Mouse (Mus musculus) left cerebral cortex, adult 18-20 months (tissue): ENCODE data around the gene Atp1a1. TPM values are rescaled to one million over a fixed set of nuclear protein-coding genes. Genes with fewer than 3 reads are reported as not detected.

Source experiments
- DNase-seq, 2 experiments: peaks; one replicate each; pipeline ENCODE4 v3.0.0; 2021 to 2022; ENCODE audit warnings: low spot score in 2 of 2, mixed read lengths in 1 of 2
- total RNA-seq, 2 experiments: library from RNA; stranded (reverse); gene quantifications; 2 replicates each; pipeline ENCODE4 v1.2.3; 2021

The Atp1a1 gene
- total RNA-seq, 2 experiments from 2014 or later = 1,009 to 1,025 TPM

DNA sequence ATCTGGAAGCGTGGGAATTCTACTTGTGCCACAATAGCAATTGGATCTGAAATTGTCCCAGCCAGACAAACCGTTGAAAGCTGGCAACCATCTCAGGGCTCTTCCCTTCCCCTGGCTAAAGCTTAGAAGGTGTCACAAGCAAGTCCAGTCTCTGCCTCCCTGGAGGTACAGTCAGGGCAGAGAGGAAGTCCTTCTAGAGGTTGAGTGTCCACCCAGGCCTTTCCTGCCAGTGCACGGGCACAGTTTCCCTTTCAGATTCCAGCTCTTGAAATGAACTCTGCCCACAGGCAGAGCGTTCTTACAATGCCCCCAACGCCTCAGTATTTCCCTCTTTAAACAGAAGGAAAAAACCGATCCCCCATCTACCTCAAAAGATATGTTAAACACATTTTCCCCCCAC, 11.4 kb upstream of the Atp1a1 start:
- DNase-seq = no peak

DNA sequence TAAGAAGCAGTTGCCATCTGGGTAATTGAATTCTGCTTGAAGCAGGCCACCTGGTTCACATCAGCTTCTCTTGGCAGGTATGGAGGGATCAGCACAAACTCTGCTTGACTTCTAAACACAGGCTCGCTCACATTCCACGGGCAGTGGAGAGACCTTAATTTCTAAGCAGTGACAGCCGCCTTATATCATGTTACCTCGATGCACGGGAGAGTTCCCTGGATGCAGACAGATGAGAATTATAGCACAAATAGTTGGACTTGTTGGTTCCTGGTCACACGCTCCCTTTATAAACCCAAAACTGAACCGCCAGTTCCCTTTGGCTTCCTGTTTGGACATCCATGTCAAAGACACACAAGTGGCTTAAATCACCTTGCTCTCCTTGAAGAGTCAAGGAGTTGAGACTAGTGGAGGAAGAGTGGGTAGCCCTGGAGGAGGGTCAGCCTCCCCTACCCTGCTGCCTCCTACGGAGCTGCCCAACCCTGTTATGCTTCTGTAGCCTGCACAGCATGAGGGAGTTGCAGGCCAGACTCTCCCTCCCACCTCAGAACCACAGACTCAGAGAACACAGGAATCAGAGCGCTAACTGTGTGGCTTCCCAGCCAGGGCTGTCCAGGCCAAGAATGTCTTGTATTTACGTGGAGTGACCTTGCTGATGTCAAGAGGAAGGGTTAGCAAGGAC, 7.5 kb upstream of the Atp1a1 start:
- DNase-seq = no peak

DNA sequence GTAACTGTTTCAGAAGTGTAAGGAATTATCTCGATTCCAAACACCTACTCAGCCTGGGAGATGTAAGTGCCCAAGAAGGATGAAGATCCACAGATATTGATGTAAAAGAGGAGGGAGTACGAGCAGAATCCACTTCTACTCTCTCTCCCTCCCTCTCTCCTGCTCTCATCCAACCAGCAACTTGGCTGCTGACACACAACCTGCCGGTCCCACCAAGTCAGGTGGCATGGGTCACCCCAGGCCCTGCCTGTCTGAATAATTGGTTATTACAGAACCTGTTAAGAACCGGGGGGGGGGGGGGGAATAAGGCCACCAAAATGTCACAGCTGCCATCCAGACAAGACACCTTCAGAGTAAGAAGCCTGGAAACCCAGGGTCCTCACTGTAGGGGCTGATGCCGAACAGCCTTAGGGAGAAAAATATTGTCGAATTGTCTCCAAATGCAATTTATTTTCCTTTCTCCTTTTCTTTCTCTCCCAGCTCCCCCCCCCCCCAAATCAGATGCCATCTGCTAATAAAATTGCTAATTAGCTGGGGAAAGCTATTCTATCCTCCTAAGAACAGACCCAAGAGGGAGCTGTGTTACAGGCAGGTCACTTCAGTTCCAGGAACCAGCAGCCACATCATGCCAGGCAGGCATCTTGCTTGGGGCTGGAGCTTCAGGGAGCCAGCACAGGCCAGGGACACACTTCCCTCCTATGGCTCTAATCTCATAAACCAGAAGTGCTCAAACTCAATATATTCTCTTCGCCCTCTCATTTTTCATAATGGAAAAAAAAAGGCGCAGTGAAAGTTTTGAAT, 6.7 kb upstream of the Atp1a1 start:
- DNase-seq = no peak

DNA sequence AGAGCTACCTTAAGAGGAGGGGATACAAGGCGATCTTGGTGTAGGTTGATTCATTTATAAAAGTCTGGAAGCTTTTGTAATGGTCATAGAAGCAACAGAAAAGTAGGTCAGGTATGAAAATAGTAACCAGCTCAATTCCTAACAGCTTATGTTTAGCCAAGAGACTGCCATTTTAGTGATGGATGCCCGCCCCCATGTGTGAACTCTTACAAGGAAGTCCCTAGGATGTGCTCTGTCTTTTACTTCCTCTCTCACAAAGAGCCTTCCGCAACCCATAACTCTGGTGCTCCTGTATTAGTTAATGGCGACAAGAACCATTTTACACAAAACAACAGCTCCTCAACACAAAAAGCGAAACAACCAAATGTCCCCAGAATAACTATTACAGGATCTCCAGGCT, 4.8 kb upstream of the Atp1a1 start:
- DNase-seq = no peak

DNA sequence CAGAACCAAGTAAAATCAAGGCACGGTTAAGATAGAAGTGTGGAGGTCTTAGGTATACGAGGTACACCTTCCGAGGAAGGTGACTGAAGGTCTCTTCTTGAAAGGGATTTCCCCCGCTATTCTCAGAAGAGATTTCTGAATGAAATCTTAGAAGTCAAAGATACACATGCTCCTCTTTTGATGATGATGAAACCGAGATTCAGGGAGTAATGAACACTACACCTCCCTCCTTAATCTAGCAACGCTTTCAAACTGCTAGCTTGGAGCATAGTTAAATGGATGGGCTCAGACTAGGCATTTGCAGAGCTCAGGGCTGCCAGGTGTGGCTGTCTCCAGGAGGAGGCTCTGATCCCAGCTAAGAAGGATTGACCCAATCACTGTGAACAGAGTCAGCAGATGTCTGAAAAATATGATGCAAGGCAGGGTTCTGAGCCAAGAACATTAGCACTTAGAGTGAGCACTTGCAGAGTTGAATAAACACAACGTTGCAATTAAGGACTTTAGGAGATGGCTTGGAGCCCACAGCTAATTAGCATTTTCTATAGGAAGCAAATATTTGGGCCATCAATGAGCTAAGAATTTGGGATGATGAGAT, 2.5 kb upstream of the Atp1a1 start:
- no peak for DNase-seq

DNA sequence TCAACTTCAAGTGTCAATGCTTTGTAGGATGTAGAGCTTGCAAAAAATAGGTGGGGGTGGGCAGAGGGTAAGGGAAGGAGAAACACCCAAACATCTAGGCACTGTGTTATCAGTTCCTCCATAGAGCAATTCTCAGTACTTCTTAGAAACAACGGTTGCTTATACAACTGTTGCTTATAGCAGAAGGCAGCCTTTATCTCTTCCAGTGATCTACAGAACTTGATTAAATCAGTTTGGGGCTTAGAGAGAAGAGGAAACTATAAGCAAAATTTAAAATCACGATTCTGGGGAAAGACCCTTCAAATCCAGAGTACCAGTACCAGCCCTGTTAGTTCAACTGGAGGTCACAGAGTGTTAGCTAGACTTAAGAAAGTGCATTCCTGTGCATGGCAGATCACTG, 1.2 kb upstream of the Atp1a1 start:
- DNase-seq = no peak

DNA sequence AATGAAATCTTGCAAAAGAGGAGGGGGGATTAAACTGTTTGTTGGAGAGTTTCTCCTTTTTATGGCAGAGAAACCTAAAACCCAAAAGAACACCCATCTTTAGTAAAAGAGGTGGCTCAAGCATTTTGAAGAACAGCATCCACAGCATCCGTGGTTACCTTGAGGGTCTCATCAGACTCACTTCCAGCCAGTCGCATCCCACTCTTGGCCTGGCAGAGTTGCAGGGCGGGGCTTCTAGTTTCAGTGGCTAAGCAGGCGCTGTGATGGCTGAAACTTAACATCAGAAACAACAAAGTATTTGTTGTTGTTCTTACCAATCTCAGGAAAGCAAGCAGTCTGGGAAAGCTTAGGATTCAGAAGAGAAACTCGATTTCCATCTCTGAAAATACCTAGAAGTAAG, 807 bp upstream of the Atp1a1 start:
- DNase-seq = no peak

DNA sequence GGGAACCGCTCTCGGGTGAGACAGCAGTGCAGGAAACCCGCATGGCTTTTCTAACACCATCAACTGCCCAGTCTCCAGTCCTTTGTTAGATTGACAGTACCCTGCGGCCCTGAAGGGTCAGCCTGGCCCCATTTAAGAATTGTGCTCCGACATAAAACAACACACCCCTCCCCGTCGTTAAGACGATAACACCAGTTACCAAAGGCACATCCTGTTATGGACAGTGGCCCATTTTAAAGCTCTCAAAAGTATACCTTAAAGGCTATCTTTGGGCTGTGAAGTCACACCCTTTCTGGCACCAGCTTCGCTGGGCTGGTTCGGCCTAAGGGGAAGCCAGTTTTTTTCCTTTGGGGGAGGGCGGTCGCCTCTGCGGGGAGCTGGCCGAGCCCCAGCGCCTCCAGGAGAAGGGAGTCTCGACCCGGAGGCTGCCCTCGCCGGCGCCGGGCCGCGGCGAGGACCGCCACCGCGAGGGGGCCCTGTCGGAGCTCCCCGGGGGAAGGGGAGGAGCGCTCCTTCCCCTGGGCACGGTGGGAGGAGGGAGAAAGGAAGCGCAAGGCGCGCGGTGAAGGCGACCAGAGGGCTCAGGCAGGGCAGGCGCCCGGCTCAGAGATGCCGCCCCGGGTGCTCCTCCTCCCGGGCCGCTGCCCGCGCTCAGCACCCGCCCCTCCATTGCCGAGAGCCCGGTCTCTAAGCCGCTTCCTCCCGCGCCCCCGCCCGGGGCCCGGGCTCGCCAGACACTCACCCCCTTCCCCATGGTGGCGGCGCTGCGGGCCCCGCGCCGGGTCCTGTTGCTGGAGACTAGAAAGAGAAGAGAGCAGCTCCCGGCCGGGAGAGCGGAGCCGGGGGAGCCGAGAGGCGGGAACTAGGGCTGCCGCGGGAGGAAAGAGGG, 579 bp downstream of the Atp1a1 start:
- peak; percentile 58 to 61 for DNase-seq

DNA sequence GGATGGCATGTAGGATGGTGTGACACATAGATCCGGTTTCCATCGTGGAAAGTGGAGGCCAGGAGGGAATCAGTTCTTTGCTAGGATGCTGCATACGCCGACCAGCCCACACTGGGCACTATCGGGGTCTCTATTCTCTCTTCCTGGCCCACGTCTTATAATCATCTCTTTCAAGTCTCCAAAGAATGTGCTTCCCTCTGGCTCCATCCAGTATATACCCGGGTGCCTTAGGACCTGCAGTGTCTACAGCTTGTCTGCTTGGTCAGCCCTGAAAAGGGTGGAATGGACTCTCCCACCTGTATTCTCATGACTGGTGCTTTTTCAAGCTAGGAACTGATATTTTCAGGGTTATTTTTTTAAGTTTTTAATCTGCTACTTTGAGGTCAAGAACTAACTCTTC, 1.3 kb downstream of the Atp1a1 start:
- no peak for DNase-seq

DNA sequence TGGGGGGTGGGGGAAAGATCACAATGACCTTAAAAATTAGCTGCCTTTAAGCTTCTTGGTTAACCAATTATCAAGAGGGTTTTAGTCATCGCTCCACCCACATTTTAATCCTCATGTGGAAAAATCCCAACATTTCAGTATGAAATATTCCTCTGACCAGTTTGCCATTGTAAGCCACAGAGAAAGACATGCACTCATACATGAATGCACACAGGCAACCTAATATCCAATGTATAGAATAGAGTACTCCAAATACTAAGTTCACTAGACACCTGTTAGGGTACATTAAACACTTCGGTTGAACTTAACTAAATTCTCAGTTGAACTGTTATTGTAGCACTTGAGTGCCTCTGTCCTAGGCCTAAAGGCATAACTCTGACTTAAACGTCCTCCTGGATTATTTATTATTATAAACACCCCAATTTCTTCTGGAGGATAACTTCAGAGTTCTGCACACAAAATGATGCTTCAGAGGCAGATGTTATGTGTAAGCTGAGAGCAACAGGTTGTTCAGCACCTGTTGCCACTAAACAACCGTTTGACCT, 1.9 kb downstream of the Atp1a1 start:
- DNase-seq = no peak

DNA sequence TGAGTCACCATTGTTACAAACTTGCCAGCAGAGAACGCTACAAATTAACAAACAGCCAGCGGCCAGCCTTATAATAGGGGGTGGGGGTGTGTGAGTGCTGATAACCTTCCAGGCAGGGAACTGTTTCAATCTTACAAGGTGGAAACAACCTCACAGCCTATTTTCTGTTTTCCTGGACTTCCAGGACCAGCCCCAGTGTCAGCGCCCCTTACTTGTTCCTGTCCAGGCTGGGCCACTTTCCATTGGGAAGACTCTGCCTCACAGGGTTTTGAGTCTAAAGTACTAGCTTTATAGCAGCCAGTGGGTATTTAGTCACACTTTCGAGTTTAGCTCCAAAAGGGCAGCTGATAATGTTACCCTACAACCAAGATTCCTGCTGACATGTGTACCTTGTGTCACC, 2.8 kb downstream of the Atp1a1 start:
- DNase-seq = no peak

DNA sequence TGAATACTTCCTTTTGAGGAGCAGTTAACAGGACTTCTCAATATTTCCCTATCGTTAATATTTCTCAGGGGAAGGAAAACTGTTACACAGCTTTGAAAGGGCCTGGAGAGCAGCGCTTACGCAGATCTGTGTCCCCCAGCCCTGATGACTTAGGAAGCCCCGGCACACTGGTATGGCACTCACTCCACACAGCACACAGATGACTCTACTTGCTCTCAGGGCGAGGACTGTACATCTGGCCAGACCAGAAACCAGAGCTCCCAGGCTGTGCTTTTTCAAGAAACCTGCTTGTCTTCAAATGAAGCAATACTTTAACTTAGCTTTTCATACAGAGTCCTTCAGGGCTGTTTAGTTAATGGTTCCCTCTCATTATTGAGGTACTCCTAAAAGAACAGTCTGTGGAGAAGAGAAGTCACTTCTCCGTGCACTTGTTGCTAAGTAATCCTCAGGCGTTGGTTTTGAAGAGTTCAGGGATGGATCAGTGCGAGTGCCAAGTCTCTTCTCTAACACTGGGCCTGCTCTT, 3.4 kb downstream of the Atp1a1 start:
- no peak for DNase-seq

DNA sequence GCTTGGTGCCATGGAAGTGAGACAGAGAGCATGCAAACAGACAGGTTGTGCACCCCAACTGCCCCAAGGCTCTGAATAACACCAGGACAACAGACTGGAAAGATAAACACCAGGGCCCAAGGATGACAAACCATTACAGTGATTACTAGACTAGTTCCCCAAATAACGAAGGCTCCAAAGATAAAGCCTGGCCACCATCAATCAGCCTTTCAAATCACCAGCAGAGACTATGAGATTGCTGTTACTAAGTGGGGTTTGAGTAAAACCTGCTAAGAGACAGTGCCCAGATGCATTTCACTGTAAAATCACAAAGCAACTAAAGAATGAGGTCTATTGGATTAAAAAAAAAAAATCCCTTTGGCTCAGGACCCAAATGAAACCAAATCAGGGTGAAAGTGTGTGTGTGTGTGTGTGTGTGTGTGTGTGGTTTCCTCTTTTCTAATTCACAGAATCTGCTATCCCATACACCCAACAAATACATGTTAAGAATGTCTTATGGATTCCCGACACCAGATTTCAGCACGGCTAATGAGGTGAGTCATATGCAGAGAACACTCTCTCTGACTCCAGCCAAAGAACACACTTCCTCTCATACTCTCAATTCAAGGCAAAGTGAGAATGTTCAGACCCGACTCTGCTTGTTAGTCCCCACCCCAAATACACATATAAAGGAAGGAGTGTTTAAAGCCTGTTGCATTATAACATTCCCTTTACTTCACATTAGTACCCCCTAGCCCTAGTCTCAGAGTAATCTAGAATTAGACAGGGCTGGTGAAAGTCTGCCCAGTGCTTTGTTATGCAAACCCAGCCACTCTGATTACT, 4.4 kb downstream of the Atp1a1 start:
- DNase-seq = no peak

DNA sequence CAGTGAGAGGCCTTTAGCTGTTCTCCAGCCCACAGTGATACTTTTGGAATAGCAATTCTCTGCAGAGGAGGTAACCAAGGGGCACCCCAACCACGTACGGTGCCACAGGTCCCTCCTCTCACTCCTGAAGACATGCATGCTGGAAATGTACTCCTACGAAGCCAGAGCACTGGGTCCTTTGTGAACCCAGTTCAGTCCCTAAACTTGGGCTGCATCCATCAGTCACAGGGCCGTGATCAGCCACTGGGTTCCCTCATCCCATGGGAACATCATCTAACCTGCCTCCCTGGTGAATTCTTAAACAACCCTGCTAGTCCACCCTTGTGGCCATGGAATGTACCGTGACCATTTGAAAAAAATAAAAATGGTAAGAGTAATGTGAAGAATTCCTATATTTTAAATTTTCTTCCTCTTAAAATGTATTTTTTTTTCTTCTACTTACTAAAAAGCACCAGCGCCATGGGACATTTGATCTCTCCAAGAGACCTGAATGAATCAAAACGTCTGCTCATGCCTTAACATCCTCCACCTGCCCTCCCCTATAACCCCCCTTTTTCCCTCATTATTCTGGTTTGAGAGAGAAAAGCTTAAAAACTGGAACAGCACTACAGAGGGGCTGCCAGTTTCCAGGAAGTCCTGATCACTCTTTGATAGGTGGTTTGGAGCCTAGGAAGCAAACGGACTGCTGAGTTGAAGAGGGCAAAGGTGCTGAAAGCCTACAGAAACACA, 5.1 kb downstream of the Atp1a1 start:
- no peak for DNase-seq

DNA sequence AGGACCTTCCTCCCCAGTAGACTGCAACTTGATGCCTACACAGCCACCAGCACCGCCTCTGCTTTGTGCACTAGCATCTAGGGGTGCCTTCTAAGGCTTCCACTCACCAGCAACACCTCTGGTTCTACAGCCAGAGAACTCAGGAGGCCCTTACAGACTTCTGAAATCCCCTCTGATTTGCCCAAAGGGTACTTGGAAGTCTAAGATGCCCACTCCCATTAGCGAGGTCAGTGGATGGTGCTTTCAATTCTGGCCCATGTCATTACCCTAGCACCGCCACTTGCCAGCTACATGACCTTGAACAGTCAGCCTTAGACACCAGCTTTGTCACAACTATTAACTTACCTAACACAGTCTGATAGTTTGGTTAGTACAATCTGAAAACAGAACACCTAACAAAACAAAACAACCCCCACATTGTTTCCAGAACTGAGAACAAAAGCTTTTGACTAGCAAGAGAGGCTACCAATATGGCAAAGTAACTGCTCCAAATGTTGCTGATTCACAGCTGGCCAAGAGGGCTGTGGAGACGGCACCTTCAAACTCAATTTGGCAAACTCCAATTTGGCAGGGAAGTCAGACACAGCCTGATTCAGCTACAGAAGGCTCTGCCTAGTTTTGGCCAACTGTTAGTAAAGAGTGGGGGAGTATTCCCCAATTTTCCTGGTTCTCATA, 6.1 kb downstream of the Atp1a1 start:
- no peak for DNase-seq

DNA sequence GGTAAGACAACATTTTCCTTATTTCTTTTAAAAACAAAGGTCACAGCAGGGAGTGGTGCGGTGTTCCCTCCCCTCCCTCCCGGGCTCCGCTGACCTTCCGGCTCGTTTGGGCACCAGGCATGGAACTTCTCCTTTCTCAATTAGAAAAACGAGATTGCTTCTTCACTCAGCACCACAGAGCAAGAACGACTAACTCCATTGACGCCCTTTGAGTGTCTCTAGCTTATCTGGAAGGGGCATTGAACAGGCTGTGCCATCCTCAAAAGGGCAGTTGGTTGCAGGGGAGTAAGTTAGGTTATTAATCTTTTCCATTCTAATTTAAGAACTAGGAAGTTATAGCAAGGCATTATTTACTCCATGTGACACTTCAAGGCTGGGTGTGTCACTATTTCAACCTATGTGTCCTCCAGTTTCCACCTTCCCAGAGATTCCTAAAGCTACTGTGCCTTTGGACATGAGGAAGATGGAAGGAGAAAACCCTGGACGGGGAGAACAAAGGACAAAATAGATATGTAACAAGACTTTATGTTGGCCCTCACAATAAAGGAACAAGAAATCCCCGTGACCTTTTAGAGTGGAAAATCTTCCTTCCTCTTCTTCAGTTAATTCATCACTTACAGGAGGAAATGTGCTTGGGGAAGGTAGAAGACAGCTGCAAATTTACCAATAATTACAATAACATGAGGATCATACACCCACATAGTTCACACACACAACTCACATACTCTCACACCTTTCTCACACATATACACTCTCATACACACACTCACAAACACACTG, 7.0 kb downstream of the Atp1a1 start:
- DNase-seq = no peak

DNA sequence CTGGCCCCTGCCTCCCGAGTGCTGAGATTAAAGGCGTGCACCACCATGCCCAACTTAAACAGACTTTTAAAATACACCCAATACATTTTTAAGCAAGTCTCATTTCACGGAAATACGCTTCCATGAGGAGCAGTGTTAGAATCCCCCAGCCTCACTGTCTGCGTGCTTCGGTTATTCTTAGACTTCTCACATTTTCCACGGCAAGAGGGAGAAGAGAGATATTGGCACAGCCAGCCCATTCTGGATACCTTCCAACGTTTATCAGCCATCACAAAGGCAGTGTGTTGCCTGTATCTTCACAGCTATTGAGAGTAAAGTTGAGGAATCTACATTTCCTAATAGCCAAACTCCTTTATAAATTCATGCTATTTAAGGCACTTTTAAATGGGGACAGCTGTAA, 7.8 kb downstream of the Atp1a1 start:
- no peak for DNase-seq
